Mouse (Mus musculus): ENCODE measurements around the gene Dcaf5. TPM values are rescaled to one million over a fixed set of nuclear protein-coding genes. Genes with fewer than 3 reads are reported as not detected.

The Dcaf5 gene
- total RNA-seq, 2 experiments from 2014 or later, result 65.2 to 69.2 TPM

- DNase-seq (ENCODE audit: low spot score in 2 of 2), result peak in 1 of 2 experiments; percentile 37
Observed at GRCm38 (mm10) chr12:80410855-80411254, 25.5 kb downstream of the Dcaf5 start.

GRCm38 (mm10) chr12:80407824-80408223 is 28.6 kb downstream of the Dcaf5 start:
- peak in 1 of 2 experiments; percentile 44 for DNase-seq (ENCODE audit: low spot score in 2 of 2)

GRCm38 (mm10) chr12:80406650-80407049 is 29.8 kb downstream of the Dcaf5 start:
- peak in 1 of 2 experiments; percentile 25 for DNase-seq (ENCODE audit: low spot score in 2 of 2)

- no peak for DNase-seq (ENCODE audit: low spot score in 2 of 2)
Observed at GRCm38 (mm10) chr12:80404139-80404538, 32.3 kb downstream of the Dcaf5 start.

- DNase-seq (ENCODE audit: low spot score in 2 of 2), result no peak
Observed at GRCm38 (mm10) chr12:80399147-80399546, 37.3 kb downstream of the Dcaf5 start.

GRCm38 (mm10) chr12:80396397-80396796 is 40.0 kb downstream of the Dcaf5 start:
- DNase-seq (ENCODE audit: low spot score in 2 of 2), result no peak

- peak in 1 of 2 experiments; percentile 48 for DNase-seq (ENCODE audit: low spot score in 2 of 2)
Observed at GRCm38 (mm10) chr12:80395270-80395669, 41.1 kb downstream of the Dcaf5 start.

GRCm38 (mm10) chr12:80394045-80394444 is 42.4 kb downstream of the Dcaf5 start:
- DNase-seq (ENCODE audit: low spot score in 2 of 2), result no peak

- peak in 1 of 2 experiments; percentile 62 for DNase-seq (ENCODE audit: low spot score in 2 of 2)
Observed at GRCm38 (mm10) chr12:80389448-80389847, 47.0 kb downstream of the Dcaf5 start.

GRCm38 (mm10) chr12:80387326-80387725 is 49.1 kb downstream of the Dcaf5 start:
- DNase-seq (ENCODE audit: low spot score in 2 of 2), result peak in 1 of 2 experiments; percentile 60

GRCm38 (mm10) chr12:80385361-80385760 is 51.0 kb downstream of the Dcaf5 start:
- no peak for DNase-seq (ENCODE audit: low spot score in 2 of 2)

- DNase-seq (ENCODE audit: low spot score in 2 of 2), result no peak
Observed at GRCm38 (mm10) chr12:80383478-80383877, 52.9 kb downstream of the Dcaf5 start.

- DNase-seq (ENCODE audit: low spot score in 2 of 2), result no peak
Observed at GRCm38 (mm10) chr12:80382794-80383193, 53.6 kb downstream of the Dcaf5 start.

GRCm38 (mm10) chr12:80379831-80380457 is 56.5 kb downstream of the Dcaf5 start:
- DNase-seq (ENCODE audit: low spot score in 2 of 2), result peak; percentile 56 to 78

- DNase-seq (ENCODE audit: low spot score in 2 of 2), result no peak
Observed at GRCm38 (mm10) chr12:80379393-80379792, 57.0 kb downstream of the Dcaf5 start.

GRCm38 (mm10) chr12:80377604-80378003 is 58.8 kb downstream of the Dcaf5 start:
- peak in 1 of 2 experiments; percentile 59 for DNase-seq (ENCODE audit: low spot score in 2 of 2)

GRCm38 (mm10) chr12:80375721-80376120 is 60.7 kb downstream of the Dcaf5 start:
- DNase-seq (ENCODE audit: low spot score in 2 of 2), result no peak

- DNase-seq (ENCODE audit: low spot score in 2 of 2), result no peak
Observed at GRCm38 (mm10) chr12:80374736-80375135, 61.7 kb downstream of the Dcaf5 start.

- DNase-seq (ENCODE audit: low spot score in 2 of 2), result no peak
Observed at GRCm38 (mm10) chr12:80372946-80373345, 63.5 kb downstream of the Dcaf5 start.

- DNase-seq (ENCODE audit: low spot score in 2 of 2), result no peak
Observed at GRCm38 (mm10) chr12:80367227-80367626, 69.2 kb downstream of the Dcaf5 start.

- DNase-seq (ENCODE audit: low spot score in 2 of 2), result peak; percentile 62 to 84
Observed at GRCm38 (mm10) chr12:80366004-80366480, 70.4 kb downstream of the Dcaf5 start.

GRCm38 (mm10) chr12:80365345-80365744 is 71.1 kb downstream of the Dcaf5 start:
- DNase-seq (ENCODE audit: low spot score in 2 of 2), result no peak

GRCm38 (mm10) chr12:80361655-80362054 is 74.7 kb downstream of the Dcaf5 start:
- DNase-seq (ENCODE audit: low spot score in 2 of 2), result no peak
